Mouse (Mus musculus) cortical plate, adult 2 months (tissue): ENCODE results near the gene Pbld1.

Experiments
- CTCF ChIP-seq: fragments of 200-500 bp; IDR thresholded peaks from 2 replicates; pipeline ENCODE4 v1.5.1; 2011; ENCODE audit warnings: mild to moderate bottlenecking, control low read depth, low read length; ENCODE audit not compliant: insufficient read depth; ENCODE audit errors: extremely low read depth
- POLR2A ChIP-seq: fragments of 200-500 bp; IDR thresholded peaks from 2 replicates; pipeline ENCODE4 v1.6.1; 2011; ENCODE audit warnings: mild to moderate bottlenecking, low read length, control low read depth; ENCODE audit not compliant: insufficient read depth; ENCODE audit errors: extremely low read depth

- TF ChIP-seq CTCF (no peak), POLR2A (no peak)
Measured at GRCm38 (mm10) chr10:63059862-63060261, at the start of gene Pbld1.
